Mouse (Mus musculus): ENCODE measurements at regions not wholly inside any gene's neighbourhood (a gene's known extent, or its start where the extent isn't known, plus 50 kb on each side); places are given as distances from the start of the nearest gene placed in this dataset.

DNA sequence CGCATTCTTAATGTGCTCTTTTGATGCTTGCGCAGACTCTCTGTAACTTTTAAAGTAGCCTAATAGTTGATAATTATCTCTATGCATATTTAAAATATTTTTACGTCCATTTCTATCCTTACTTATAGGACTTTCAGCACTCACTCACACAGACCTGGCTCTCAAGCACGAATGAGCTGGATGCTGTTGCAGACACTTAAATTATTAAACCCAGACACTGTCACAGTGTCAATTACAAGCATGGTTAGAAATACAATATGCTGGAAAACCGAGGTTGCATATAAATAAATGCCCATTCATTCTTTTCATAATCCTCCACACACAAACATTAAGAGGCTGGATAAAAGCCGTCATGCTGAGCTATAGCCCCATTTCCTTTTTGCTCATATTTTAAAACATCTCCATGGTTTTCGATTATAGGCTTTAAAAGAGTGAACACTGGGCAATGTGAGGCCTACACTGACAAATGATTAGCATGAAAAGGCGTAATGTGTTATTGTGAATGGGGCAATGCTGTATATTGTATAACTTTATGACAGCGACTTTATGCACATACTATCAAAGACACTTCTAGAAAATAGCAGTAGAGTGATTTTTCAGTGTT is 566.3 kb downstream of the Pdha2 start:
- DNase-seq (ENCODE audit: low read depth), result no peak

DNA sequence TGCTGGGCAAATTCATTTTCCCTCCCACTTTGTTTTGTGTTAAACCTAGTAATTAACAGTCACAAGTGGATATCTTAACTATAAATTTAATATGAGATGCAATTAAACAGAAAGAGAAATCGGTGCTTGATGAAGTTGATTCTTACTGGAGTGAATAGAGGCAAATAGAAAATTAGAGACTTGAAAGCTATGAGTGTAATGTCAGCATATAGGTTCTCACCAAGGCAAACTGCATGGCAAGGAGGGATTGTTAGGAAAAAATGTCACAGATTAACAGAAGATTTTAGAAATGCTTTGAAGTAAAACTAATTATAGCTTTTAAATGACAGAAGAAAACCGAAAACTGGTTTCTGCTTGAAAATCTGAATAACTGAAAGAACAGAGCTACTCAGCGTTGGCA is 592.3 kb downstream of the Pdha2 start:
- no peak for DNase-seq (ENCODE audit: low read depth)

Measured in NIH3T3 (cell line).